Mouse (Mus musculus) midbrain, embryonic 16.5 days (tissue): ENCODE measurements around the gene Gm11437. TPM values are rescaled to one million over a fixed set of nuclear protein-coding genes. Genes with fewer than 3 reads are reported as not detected.

ENCODE experiments used
- polyA plus RNA-seq: library from polyadenylated mRNA; unstranded; fragments of >200 nt; fragmentation: Nextera tagmentation; extraction: Ambion mirVana; gene quantifications from 2 replicates; pipeline ENCODE4 v1.2.1, GENCODE M21; 2015

Gm11437 gene
- polyA plus RNA-seq, 1 experiment from 2014 or later: 0.15 TPM

Other genes with a start within 250 kb of the Gm11437 start
- 20.3 and 21.4 TPM in 2 replicates for gene Ddx52, start 225.4 kb downstream of the Gm11437 start, polyA plus RNA-seq
- gene Synrg, start 203.0 kb downstream of the Gm11437 start, polyA plus RNA-seq: 26.4 and 31.4 TPM in 2 replicates
- 11.0 and 11.8 TPM in 2 replicates for gene Dusp14, start 98.2 kb downstream of the Gm11437 start, polyA plus RNA-seq
- 31.2 and 31.5 TPM in 2 replicates for gene Tada2a, start 37.9 kb downstream of the Gm11437 start, polyA plus RNA-seq
- 31.4 and 34.1 TPM in 2 replicates for gene Acaca, start 37.8 kb downstream of the Gm11437 start, polyA plus RNA-seq